Mouse (Mus musculus): ENCODE measurements around the gene Scn10a. TPM values are rescaled to one million over a fixed set of nuclear protein-coding genes. Genes with fewer than 3 reads are reported as not detected.

Gene Scn10a
- total and polyA plus RNA-seq, 3 experiments = 0.11 TPM; not detected in 2

DNA sequence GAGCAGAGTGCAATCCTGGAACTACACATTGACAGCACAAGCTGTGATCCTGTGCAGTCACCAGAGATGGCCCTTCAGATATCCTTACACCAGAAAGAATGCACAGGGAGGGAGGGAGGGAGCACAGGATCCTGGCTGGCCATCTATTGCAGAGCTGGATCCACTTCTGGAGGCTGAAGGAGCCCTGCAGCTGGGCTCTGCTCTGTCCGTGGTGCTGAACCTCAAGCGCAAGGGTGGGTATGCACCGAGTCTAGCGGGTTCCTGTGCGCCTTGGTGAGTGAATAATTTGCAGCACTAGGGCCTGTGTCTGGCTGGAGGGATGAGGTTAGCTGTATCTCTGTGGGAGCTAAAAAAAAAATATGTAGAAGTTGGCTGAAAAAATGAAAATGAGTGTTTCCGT is 12.4 kb downstream of the Scn10a start:
- Histone ChIP-seq H3K4me3 (ENCODE audit: low read depth, low read length) (no peak overlapping the region), H3K4me1 (ENCODE audit: insufficient read depth, low read depth, low read length) (no peaks in the 10 kb centered on the region), H3K36me3 (replicated peaks) (no peaks in the 10 kb centered on the region), H3K27me3 (ENCODE audit: insufficient read depth, low read length) (no peaks in the 10 kb centered on the region), H3K9me3 (replicated peaks) (peaks cover 74% of the 10 kb centered on the region)
- DNase-seq (ENCODE audit: low spot score) = no peak
- ATAC-seq (ENCODE audit: extremely low read depth, insufficient number of reproducible peaks, low FRiP score, poor library complexity, severe bottlenecking) = no peak
- no peak for TF ChIP-seq GATA1 (IDR thresholded peaks at IDR 0.05; ENCODE audit: borderline replicate concordance, low read length)
- no peak for TF ChIP-seq POLR2AphosphoS5 (IDR thresholded peaks at IDR 0.05; ENCODE audit: insufficient replicate concordance, low read depth, low read length)
- no peak for TF ChIP-seq GATA2 (IDR thresholded peaks at IDR 0.05; ENCODE audit: borderline replicate concordance, low read depth, low read length)
- TF ChIP-seq TAL1 (conservative IDR thresholded peaks at IDR 0.05; ENCODE audit: low read depth, low read length) = no peak
- no peak for TF ChIP-seq CTCF (IDR thresholded peaks at IDR 0.05; ENCODE audit: low read depth, low read length)

DNA sequence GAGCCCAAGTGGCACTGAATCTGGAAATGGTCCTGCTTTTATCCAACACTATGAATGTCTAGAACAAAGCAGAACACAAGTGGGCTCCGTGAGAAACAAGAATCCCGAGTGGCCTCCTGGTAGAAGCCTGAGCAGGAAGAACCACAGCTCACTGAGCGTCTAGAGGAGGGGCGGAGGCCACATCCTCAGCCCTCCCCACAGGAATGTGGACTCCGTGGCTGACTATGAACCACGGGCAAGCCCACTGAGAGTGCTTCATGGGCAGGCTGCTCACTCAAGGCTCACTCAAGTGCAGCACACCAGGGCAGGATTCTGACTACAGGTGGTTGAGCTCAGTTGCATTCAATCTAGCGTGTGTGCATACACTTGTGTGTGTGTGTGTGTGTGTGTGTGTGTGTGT is 27.6 kb downstream of the Scn10a start:
- TF ChIP-seq CTCF (IDR thresholded peaks at IDR 0.05; ENCODE audit: low read depth, low read length) (no peak), GATA1 (IDR thresholded peaks at IDR 0.05; ENCODE audit: borderline replicate concordance, low read length) (no peak), GATA2 (IDR thresholded peaks at IDR 0.05; ENCODE audit: borderline replicate concordance, low read depth, low read length) (no peak)
- Histone ChIP-seq H3K36me3 (replicated peaks) (no peaks in the 10 kb centered on the region), H3K27me3 (ENCODE audit: insufficient read depth, low read length) (no peaks in the 10 kb centered on the region), H3K4me3 (ENCODE audit: low read depth, low read length) (no peak overlapping the region), H3K9me3 (replicated peaks) (peaks cover 68% of the 10 kb centered on the region), H3K4me1 (ENCODE audit: insufficient read depth, low read depth, low read length) (no peaks in the 10 kb centered on the region)
- no peak for ATAC-seq (ENCODE audit: extremely low read depth, insufficient number of reproducible peaks, low FRiP score, poor library complexity, severe bottlenecking)
- no peak for DNase-seq (ENCODE audit: low spot score)

DNA sequence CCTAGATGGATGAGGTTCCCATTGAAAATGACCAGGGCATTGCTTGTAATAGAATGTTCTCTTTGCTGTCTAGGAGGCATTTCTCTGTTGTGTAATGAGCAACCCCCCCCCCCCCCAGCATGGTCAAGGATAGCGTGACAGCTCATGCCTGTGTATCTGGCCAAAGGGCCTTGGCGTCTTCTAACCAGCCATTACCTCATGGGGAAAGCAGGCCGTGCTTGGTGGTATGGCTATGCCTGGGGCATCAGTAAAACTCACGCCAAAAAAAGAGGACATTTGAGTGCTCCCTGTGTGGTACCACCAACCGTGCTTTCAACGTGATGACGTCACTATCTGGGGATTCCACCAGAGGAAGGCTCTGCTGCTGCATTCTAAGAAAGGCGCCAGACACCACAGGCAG is 28.1 kb downstream of the Scn10a start:
- Histone ChIP-seq H3K4me3 (ENCODE audit: low read depth, low read length) (no peak overlapping the region), H3K9me3 (replicated peaks) (peaks cover 66% of the 10 kb centered on the region), H3K4me1 (ENCODE audit: insufficient read depth, low read depth, low read length) (no peaks in the 10 kb centered on the region), H3K36me3 (replicated peaks) (no peaks in the 10 kb centered on the region), H3K27me3 (ENCODE audit: insufficient read depth, low read length) (no peaks in the 10 kb centered on the region)
- ATAC-seq (ENCODE audit: extremely low read depth, insufficient number of reproducible peaks, low FRiP score, poor library complexity, severe bottlenecking) = no peak
- no peak for DNase-seq (ENCODE audit: low spot score)
- TF ChIP-seq GATA1 (IDR thresholded peaks at IDR 0.05; ENCODE audit: borderline replicate concordance, low read length) = no peak
- TF ChIP-seq GATA2 (IDR thresholded peaks at IDR 0.05; ENCODE audit: borderline replicate concordance, low read depth, low read length) = no peak
- TF ChIP-seq TAL1 (conservative IDR thresholded peaks at IDR 0.05; ENCODE audit: low read depth, low read length) = no peak
- TF ChIP-seq CTCF (IDR thresholded peaks at IDR 0.05; ENCODE audit: low read depth, low read length) = no peak
- no peak for TF ChIP-seq POLR2AphosphoS5 (IDR thresholded peaks at IDR 0.05; ENCODE audit: insufficient replicate concordance, low read depth, low read length)

DNA sequence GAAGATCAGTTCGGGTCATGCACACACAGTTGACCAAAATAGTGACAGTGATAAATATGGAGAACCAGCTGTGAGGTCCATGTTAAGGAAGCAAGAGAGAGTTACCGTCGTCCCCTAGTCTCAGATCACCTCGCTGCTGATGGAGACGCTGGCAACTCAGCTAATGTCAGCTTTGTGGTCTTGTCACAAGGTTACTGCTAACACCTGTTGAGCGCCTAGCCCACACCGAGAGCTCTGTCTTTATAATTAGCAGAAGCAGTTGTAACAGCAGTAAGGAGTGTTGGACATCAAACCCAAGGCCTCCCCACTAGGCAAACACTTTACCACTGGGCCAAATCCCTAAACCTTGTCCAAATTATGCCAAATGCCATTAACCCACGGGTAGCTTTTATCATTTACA is 31.2 kb downstream of the Scn10a start:
- Histone ChIP-seq H3K4me1 (ENCODE audit: insufficient read depth, low read depth, low read length) (no peaks in the 10 kb centered on the region), H3K36me3 (replicated peaks) (no peaks in the 10 kb centered on the region), H3K4me3 (ENCODE audit: low read depth, low read length) (no peak overlapping the region), H3K27me3 (ENCODE audit: insufficient read depth, low read length) (no peaks in the 10 kb centered on the region), H3K9me3 (replicated peaks) (peaks cover 74% of the 10 kb centered on the region)
- ATAC-seq (ENCODE audit: extremely low read depth, insufficient number of reproducible peaks, low FRiP score, poor library complexity, severe bottlenecking) (no peak), DNase-seq (ENCODE audit: low spot score) (no peak)
- no peak for TF ChIP-seq GATA2 (IDR thresholded peaks at IDR 0.05; ENCODE audit: borderline replicate concordance, low read depth, low read length)
- no peak for TF ChIP-seq CTCF (IDR thresholded peaks at IDR 0.05; ENCODE audit: low read depth, low read length)
- TF ChIP-seq POLR2AphosphoS5 (IDR thresholded peaks at IDR 0.05; ENCODE audit: insufficient replicate concordance, low read depth, low read length) = no peak
- TF ChIP-seq TAL1 (conservative IDR thresholded peaks at IDR 0.05; ENCODE audit: low read depth, low read length) = no peak
- no peak for TF ChIP-seq GATA1 (IDR thresholded peaks at IDR 0.05; ENCODE audit: borderline replicate concordance, low read length)

DNA sequence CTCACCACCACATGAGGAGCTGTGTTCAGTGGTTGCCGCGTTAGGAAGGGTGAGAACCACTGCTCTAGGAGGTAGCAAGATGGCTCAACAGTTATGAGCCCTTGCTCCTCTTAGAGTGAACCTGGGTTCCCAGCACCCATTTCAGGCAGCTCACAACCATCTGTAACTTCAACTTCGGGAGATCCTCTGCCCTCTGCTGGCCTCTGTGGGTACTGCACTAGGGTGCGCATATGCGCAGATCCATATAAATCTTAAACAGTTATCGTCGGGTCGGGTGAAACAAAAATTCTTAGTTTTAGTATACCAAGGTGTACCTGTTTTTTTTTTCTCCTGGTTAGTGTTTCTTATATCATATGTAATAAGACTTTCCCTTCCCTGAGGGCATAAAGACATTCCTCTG is 32.9 kb downstream of the Scn10a start:
- H3K4me1 ChIP-seq (ENCODE audit: insufficient read depth, low read depth, low read length) = no peaks in the 10 kb centered on the region
- TF ChIP-seq CTCF (IDR thresholded peaks at IDR 0.05; ENCODE audit: low read depth, low read length) = no peak
- no peak for TF ChIP-seq GATA1 (IDR thresholded peaks at IDR 0.05; ENCODE audit: borderline replicate concordance, low read length)
- TF ChIP-seq POLR2AphosphoS5 (IDR thresholded peaks at IDR 0.05; ENCODE audit: insufficient replicate concordance, low read depth, low read length) = no peak
- no peak for TF ChIP-seq TAL1 (conservative IDR thresholded peaks at IDR 0.05; ENCODE audit: low read depth, low read length)
- no peak for TF ChIP-seq GATA2 (IDR thresholded peaks at IDR 0.05; ENCODE audit: borderline replicate concordance, low read depth, low read length)
- H3K36me3 ChIP-seq (replicated peaks) = no peaks in the 10 kb centered on the region
- no peaks in the 10 kb centered on the region for H3K27me3 ChIP-seq (ENCODE audit: insufficient read depth, low read length)
- no peak overlapping the region for H3K4me3 ChIP-seq (ENCODE audit: low read depth, low read length)
- no peak for DNase-seq (ENCODE audit: low spot score)
- H3K9me3 ChIP-seq (replicated peaks) = peaks cover 66% of the 10 kb centered on the region
- ATAC-seq (ENCODE audit: extremely low read depth, insufficient number of reproducible peaks, low FRiP score, poor library complexity, severe bottlenecking) = no peak

DNA sequence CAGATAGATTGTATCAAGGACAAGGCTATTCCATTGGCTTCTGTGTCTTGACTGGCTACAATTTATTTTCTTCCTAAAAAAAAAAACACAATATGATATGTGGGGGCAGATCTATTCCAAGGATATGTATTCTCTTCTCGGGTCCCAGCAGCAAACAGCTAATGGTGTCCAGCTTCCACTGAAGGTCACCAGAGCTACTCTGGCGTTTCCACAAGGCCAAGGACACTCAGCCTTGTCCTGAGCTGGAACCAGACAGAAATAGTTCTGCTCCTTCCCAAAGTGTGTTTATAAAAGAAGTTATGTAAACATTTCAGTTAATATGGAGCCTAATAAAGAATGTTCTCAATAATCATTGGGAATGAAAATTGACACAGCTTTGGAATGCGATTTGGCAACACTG is 38.2 kb downstream of the Scn10a start:
- H3K9me3 ChIP-seq (replicated peaks) = peaks cover 49% of the 10 kb centered on the region
- ATAC-seq (ENCODE audit: extremely low read depth, insufficient number of reproducible peaks, low FRiP score, poor library complexity, severe bottlenecking) (no peak), DNase-seq (ENCODE audit: low spot score) (no peak)
- H3K27me3 ChIP-seq (ENCODE audit: insufficient read depth, low read length) = no peaks in the 10 kb centered on the region
- no peaks in the 10 kb centered on the region for H3K36me3 ChIP-seq (replicated peaks)
- TF ChIP-seq POLR2AphosphoS5 (IDR thresholded peaks at IDR 0.05; ENCODE audit: insufficient replicate concordance, low read depth, low read length) (no peak), GATA2 (IDR thresholded peaks at IDR 0.05; ENCODE audit: borderline replicate concordance, low read depth, low read length) (no peak), GATA1 (IDR thresholded peaks at IDR 0.05; ENCODE audit: borderline replicate concordance, low read length) (no peak), CTCF (IDR thresholded peaks at IDR 0.05; ENCODE audit: low read depth, low read length) (no peak), TAL1 (conservative IDR thresholded peaks at IDR 0.05; ENCODE audit: low read depth, low read length) (no peak)
- H3K4me1 ChIP-seq (ENCODE audit: insufficient read depth, low read depth, low read length) = no peaks in the 10 kb centered on the region
- no peak overlapping the region for H3K4me3 ChIP-seq (ENCODE audit: low read depth, low read length)

DNA sequence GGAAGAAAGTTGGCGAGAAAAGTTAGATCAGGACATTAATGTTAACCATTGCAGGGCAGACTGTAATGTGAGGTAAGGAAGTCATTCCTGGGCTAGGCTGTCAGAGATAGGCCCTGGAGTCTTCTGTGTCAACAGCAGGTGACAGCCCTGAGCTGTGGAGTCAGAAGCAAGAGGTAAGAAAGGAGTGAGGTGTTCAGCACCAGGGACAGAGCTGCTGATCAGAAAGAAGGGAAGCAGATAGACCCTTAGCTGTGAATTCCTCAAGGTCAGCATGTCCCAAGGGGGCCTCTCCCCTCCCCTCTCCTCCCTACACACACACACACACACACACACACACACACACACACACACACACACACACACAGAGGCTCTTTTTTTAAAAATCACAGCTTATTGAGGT is 55.0 kb downstream of the Scn10a start:
- Histone ChIP-seq H3K9me3 (replicated peaks) (peaks cover 90% of the 10 kb centered on the region), H3K36me3 (replicated peaks) (no peaks in the 10 kb centered on the region), H3K27me3 (ENCODE audit: insufficient read depth, low read length) (no peaks in the 10 kb centered on the region), H3K4me1 (ENCODE audit: insufficient read depth, low read depth, low read length) (no peaks in the 10 kb centered on the region), H3K4me3 (ENCODE audit: low read depth, low read length) (no peak overlapping the region)
- DNase-seq (ENCODE audit: low spot score) (no peak), ATAC-seq (ENCODE audit: extremely low read depth, insufficient number of reproducible peaks, low FRiP score, poor library complexity, severe bottlenecking) (no peak)
- TF ChIP-seq GATA2 (IDR thresholded peaks at IDR 0.05; ENCODE audit: borderline replicate concordance, low read depth, low read length) (no peak), POLR2AphosphoS5 (IDR thresholded peaks at IDR 0.05; ENCODE audit: insufficient replicate concordance, low read depth, low read length) (no peak), CTCF (IDR thresholded peaks at IDR 0.05; ENCODE audit: low read depth, low read length) (no peak), GATA1 (IDR thresholded peaks at IDR 0.05; ENCODE audit: borderline replicate concordance, low read length) (no peak), TAL1 (conservative IDR thresholded peaks at IDR 0.05; ENCODE audit: low read depth, low read length) (no peak)
